Comparison of ENCODE assay signal across 8 mouse cellular contexts in genomic region chr1:55528547-55529304, GRCm38 (mm10).
A peak's percentile ranks its signal among the peaks of the same experiment; 100 is the strongest.
DNase-seq lines count a peak whose midpoint lies in the region; ATAC-seq lines count a peak whose summit lies in the region.

No protein-coding gene starts in this region.

- no peak for DNase-seq in hindbrain, embryonic 14.5 days (ENCODE audit: low spot score)
- peak; percentile 13 for DNase-seq in heart, postnatal 4 days
- DNase-seq in ovary, postnatal 14 days (ENCODE audit: low spot score), result no peak
- no peak for DNase-seq in c-Kit-positive CD71-positive TER-119-positive erythroid progenitor cells, embryonic 14.5 days (ENCODE audit: low spot score)
- no peak for DNase-seq in ovary, postnatal 10 days (ENCODE audit: low spot score)

- H3K4me3 ChIP-seq in hindbrain, embryonic 15.5 days, result no peak overlapping the region
- H3K4me3 ChIP-seq in hindbrain, embryonic 14.5 days (replicated peaks; ENCODE audit: low read length), result no peak overlapping the region
- H3K4me3 ChIP-seq in macrophage (ENCODE audit: inconsistent target), result no peak overlapping the region

- no peaks in the 10 kb centered on the region for H3K36me3 ChIP-seq in hindbrain, embryonic 15.5 days
- no peaks in the 10 kb centered on the region for H3K36me3 ChIP-seq in hindbrain, embryonic 14.5 days (replicated peaks; ENCODE audit: control insufficient read depth, insufficient read depth)
- no peaks in the 10 kb centered on the region for H3K36me3 ChIP-seq in macrophage (ENCODE audit: inconsistent target)

- peak; percentile 51; the same call in 1 of the 2 replicates for ATAC-seq in hindbrain, embryonic 15.5 days (ENCODE audit: low FRiP score, low read depth)
- no peak for ATAC-seq in hindbrain, embryonic 14.5 days (ENCODE audit: low FRiP score)
- peak; percentile 69 for ATAC-seq in activated CD4-positive, CD25-positive, alpha-beta regulatory T cell, adult 4 months

- H3K27me3 ChIP-seq in hindbrain, embryonic 15.5 days, result no peaks in the 10 kb centered on the region
- H3K27me3 ChIP-seq in hindbrain, embryonic 14.5 days (ENCODE audit: control insufficient read depth, insufficient read depth, low read length), result no peaks in the 10 kb centered on the region

- no peak overlapping the region for H3K4me2 ChIP-seq in hindbrain, embryonic 15.5 days
- no peak overlapping the region for H3K4me2 ChIP-seq in hindbrain, embryonic 14.5 days (replicated peaks)

- no peak overlapping the region for H3K9ac ChIP-seq in hindbrain, embryonic 15.5 days
- no peak overlapping the region for H3K9ac ChIP-seq in hindbrain, embryonic 14.5 days

- WGBS in hindbrain, embryonic 15.5 days, result 61% methylated on average over 7 of the region's 7 CpGs
- WGBS in hindbrain, embryonic 14.5 days, result 60% methylated on average over 7 of the region's 7 CpGs
- WGBS in macrophage (ENCODE audit: missing documents), result 10% methylated on average over 7 of the region's 7 CpGs

- no peaks in the 10 kb centered on the region for H3K4me1 ChIP-seq in hindbrain, embryonic 15.5 days (replicated peaks)
- H3K4me1 ChIP-seq in hindbrain, embryonic 14.5 days (replicated peaks; ENCODE audit: control insufficient read depth, insufficient read depth, low read length), result no peaks in the 10 kb centered on the region

- H3K27ac ChIP-seq in hindbrain, embryonic 15.5 days (replicated peaks), result no peak overlapping the region
- no peak overlapping the region for H3K27ac ChIP-seq in hindbrain, embryonic 14.5 days
- H3K27ac ChIP-seq in macrophage, result peak overlapping the region; percentile 36

- no peaks in the 10 kb centered on the region for H3K9me3 ChIP-seq in hindbrain, embryonic 15.5 days
- no peaks in the 10 kb centered on the region for H3K9me3 ChIP-seq in hindbrain, embryonic 14.5 days (ENCODE audit: control insufficient read depth, low read length)

- H3K79me2 ChIP-seq in macrophage (ENCODE audit: inconsistent target), result no peaks in the 10 kb centered on the region
